Mouse (Mus musculus) erythroblast, embryonic 14.5 days (primary cell): ENCODE measurements around the gene Ddost.

Experiments used
- GATA1 ChIP-seq: IDR thresholded peaks from 2 replicates; pipeline ENCODE4 v1.6.1; 2012; ENCODE audit warnings: low read length, inconsistent platforms, mixed read lengths
- TAL1 ChIP-seq: IDR thresholded peaks from 3 replicates; pipeline ENCODE4 v1.6.1; 2012; ENCODE audit warnings: low read length, inconsistent platforms, mixed read lengths

DNA sequence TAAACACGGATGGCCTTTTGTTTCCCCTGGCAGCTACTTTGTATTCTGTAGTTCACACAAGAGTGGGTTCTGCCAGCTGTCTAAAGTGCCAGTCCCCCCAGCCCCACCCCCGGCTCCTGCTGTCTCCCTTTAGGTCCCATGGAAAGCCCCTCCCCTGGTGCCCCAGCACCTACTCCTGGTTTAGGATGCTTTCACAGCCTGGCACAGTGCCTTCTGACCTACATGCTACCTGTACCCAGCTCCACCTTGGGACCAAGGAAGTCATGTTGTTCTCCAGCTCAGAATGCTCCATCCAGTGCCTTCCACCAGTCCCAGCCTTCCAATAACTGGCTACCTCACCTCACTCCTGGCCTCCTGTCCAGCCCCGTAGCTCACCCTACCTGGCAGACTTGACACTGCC is 2.5 kb downstream of the Ddost start:
- no peak for TF ChIP-seq TAL1
- no peak for TF ChIP-seq GATA1
